ENCODE assay signal across 8 mouse cellular contexts in genomic region chr13:55600657-55601056, GRCm38 (mm10). TPM values are rescaled to one million over a fixed set of nuclear protein-coding genes. Genes with fewer than 3 reads are reported as not detected.
A peak's percentile ranks its signal among the peaks of the same experiment; 100 is the strongest.
DNase-seq lines count a peak whose midpoint lies in the region; ATAC-seq lines count a peak whose summit lies in the region.

No protein-coding gene starts in this region.

- 13% methylated on average over 9 of the region's 9 CpGs for WGBS in kidney, embryonic 16.5 days
- WGBS in hindbrain, embryonic 13.5 days, result 24% methylated on average over 9 of the region's 9 CpGs
- WGBS in stomach, embryonic 16.5 days, result 14% methylated on average over 9 of the region's 9 CpGs

- peak overlapping the region; percentile 80 for H3K4me2 ChIP-seq in kidney, embryonic 16.5 days (replicated peaks; ENCODE audit: low read depth, low read length)
- peak overlapping the region; percentile 78 for H3K4me2 ChIP-seq in hindbrain, embryonic 13.5 days
- peak overlapping the region; percentile 81 for H3K4me2 ChIP-seq in stomach, embryonic 16.5 days (ENCODE audit: low read depth, low read length)

- peak overlapping the region; percentile 82 for H3K4me3 ChIP-seq in kidney, embryonic 16.5 days (ENCODE audit: low read length)
- peak overlapping the region; percentile 93 for H3K4me3 ChIP-seq in hindbrain, embryonic 13.5 days
- H3K4me3 ChIP-seq in stomach, embryonic 16.5 days (replicated peaks; ENCODE audit: low read length), result peak overlapping the region; percentile 81

- no peaks in the 10 kb centered on the region for H3K27me3 ChIP-seq in kidney, embryonic 16.5 days (ENCODE audit: insufficient read depth, low read length)
- H3K27me3 ChIP-seq in hindbrain, embryonic 13.5 days, result no peaks in the 10 kb centered on the region
- H3K27me3 ChIP-seq in stomach, embryonic 16.5 days (ENCODE audit: control insufficient read depth, insufficient read depth, low read length), result no peaks in the 10 kb centered on the region

- peaks cover 8% of the 10 kb centered on the region for H3K4me1 ChIP-seq in kidney, embryonic 16.5 days (ENCODE audit: insufficient read depth, low read length)
- peaks cover 29% of the 10 kb centered on the region for H3K4me1 ChIP-seq in hindbrain, embryonic 13.5 days (replicated peaks)
- H3K4me1 ChIP-seq in stomach, embryonic 16.5 days (ENCODE audit: control insufficient read depth, insufficient read depth, low read length), result peaks cover 5% of the 10 kb centered on the region

- no peak for ATAC-seq in kidney, embryonic 16.5 days (ENCODE audit: low FRiP score, low TSS enrichment)
- ATAC-seq in hindbrain, embryonic 13.5 days (ENCODE audit: low FRiP score), result no peak
- ATAC-seq in stomach, embryonic 16.5 days (ENCODE audit: insufficient read depth, low FRiP score), result no peak; the same call in 1 of the 2 replicates

- H3K27ac ChIP-seq in kidney, embryonic 16.5 days (ENCODE audit: low read length), result no peak overlapping the region
- H3K27ac ChIP-seq in hindbrain, embryonic 13.5 days, result peak overlapping the region; percentile 87
- H3K27ac ChIP-seq in stomach, embryonic 16.5 days (ENCODE audit: low read length), result no peak overlapping the region

- H3K9ac ChIP-seq in kidney, embryonic 16.5 days (replicated peaks; ENCODE audit: low read length), result peak overlapping the region; percentile 82
- H3K9ac ChIP-seq in hindbrain, embryonic 13.5 days, result peak overlapping the region; percentile 93
- peak overlapping the region; percentile 81 for H3K9ac ChIP-seq in stomach, embryonic 16.5 days (ENCODE audit: low read length)

- H3K9me3 ChIP-seq in kidney, embryonic 16.5 days (ENCODE audit: low read length), result no peaks in the 10 kb centered on the region
- no peaks in the 10 kb centered on the region for H3K9me3 ChIP-seq in hindbrain, embryonic 13.5 days
- H3K9me3 ChIP-seq in stomach, embryonic 16.5 days (replicated peaks; ENCODE audit: control insufficient read depth, low read length), result no peaks in the 10 kb centered on the region

- no peak for DNase-seq in kidney, adult 18-20 months
- peak; percentile 56 for DNase-seq in c-Kit-positive CD71-negative TER-119-negative erythroid progenitor cells, embryonic 14.5 days (ENCODE audit: low read depth)
- peak; percentile 38 for DNase-seq in lung, postnatal 10 days
- DNase-seq in cerebellum, postnatal 4 days (ENCODE audit: low spot score in 2 of 2), result no peak
- no peak for DNase-seq in frontal cortex, postnatal 25 days (ENCODE audit: low spot score in 2 of 2)

- H3K36me3 ChIP-seq in kidney, embryonic 16.5 days (ENCODE audit: insufficient read depth, low read length), result peaks cover 34% of the 10 kb centered on the region
- H3K36me3 ChIP-seq in hindbrain, embryonic 13.5 days, result peaks cover 48% of the 10 kb centered on the region
- H3K36me3 ChIP-seq in stomach, embryonic 16.5 days (ENCODE audit: control insufficient read depth, insufficient read depth, low read length), result peaks cover 8% of the 10 kb centered on the region; the same call in 1 of the 2 replicates

RNA-seq across cellular contexts. Expression of gene B4galt7, which starts 1.0 kb away (rescaled TPM):
- polyA plus RNA-seq in kidney, embryonic 16.5 days (2015; fragmentation: Nextera tagmentation; extraction: Ambion mirVana), result 20.0 and 26.3 TPM in 2 replicates
- 44.8 and 49.8 TPM in 2 replicates for polyA plus RNA-seq in hindbrain, embryonic 13.5 days (2015; fragmentation: Nextera tagmentation; extraction: Ambion mirVana)
- polyA plus RNA-seq in stomach, embryonic 16.5 days (2015; fragmentation: Nextera tagmentation; extraction: Ambion mirVana), result 20.5 and 24.5 TPM in 2 replicates

RNA-seq across cellular contexts. Expression of gene Caml, which starts 22.1 kb away (rescaled TPM):
- 54.5 and 60.7 TPM in 2 replicates for polyA plus RNA-seq in kidney, embryonic 16.5 days (2015; fragmentation: Nextera tagmentation; extraction: Ambion mirVana)
- polyA plus RNA-seq in hindbrain, embryonic 13.5 days (2015; fragmentation: Nextera tagmentation; extraction: Ambion mirVana), result 101 and 105 TPM in 2 replicates
- polyA plus RNA-seq in stomach, embryonic 16.5 days (2015; fragmentation: Nextera tagmentation; extraction: Ambion mirVana), result 44.3 and 52.8 TPM in 2 replicates

RNA-seq across cellular contexts. Expression of gene Tmed9, which starts 27.1 kb away (rescaled TPM):
- polyA plus RNA-seq in kidney, embryonic 16.5 days (2015; fragmentation: Nextera tagmentation; extraction: Ambion mirVana), result 175 and 177 TPM in 2 replicates
- 112 and 114 TPM in 2 replicates for polyA plus RNA-seq in hindbrain, embryonic 13.5 days (2015; fragmentation: Nextera tagmentation; extraction: Ambion mirVana)
- 162 and 167 TPM in 2 replicates for polyA plus RNA-seq in stomach, embryonic 16.5 days (2015; fragmentation: Nextera tagmentation; extraction: Ambion mirVana)

RNA-seq across cellular contexts. Expression of gene Fam193b, which starts 29.7 kb away (rescaled TPM):
- 40.2 and 41.2 TPM in 2 replicates for polyA plus RNA-seq in kidney, embryonic 16.5 days (2015; fragmentation: Nextera tagmentation; extraction: Ambion mirVana)
- 57.0 and 57.1 TPM in 2 replicates for polyA plus RNA-seq in hindbrain, embryonic 13.5 days (2015; fragmentation: Nextera tagmentation; extraction: Ambion mirVana)
- polyA plus RNA-seq in stomach, embryonic 16.5 days (2015; fragmentation: Nextera tagmentation; extraction: Ambion mirVana), result 26.1 and 30.1 TPM in 2 replicates

RNA-seq across cellular contexts. Expression of gene Ddx46, which starts 34.2 kb away (rescaled TPM):
- polyA plus RNA-seq in kidney, embryonic 16.5 days (2015; fragmentation: Nextera tagmentation; extraction: Ambion mirVana), result 37.5 and 39.7 TPM in 2 replicates
- 29.6 and 30.6 TPM in 2 replicates for polyA plus RNA-seq in hindbrain, embryonic 13.5 days (2015; fragmentation: Nextera tagmentation; extraction: Ambion mirVana)
- 31.2 and 32.5 TPM in 2 replicates for polyA plus RNA-seq in stomach, embryonic 16.5 days (2015; fragmentation: Nextera tagmentation; extraction: Ambion mirVana)

Comparison
In these comparisons a context has a peak if more than half of its experiments do, and no peak if none do; other contexts are left out.
1. DNase-seq: peak in c-Kit-positive CD71-negative TER-119-negative erythroid progenitor cells, embryonic 14.5 days (single experiment) and lung, postnatal 10 days (single experiment); none in kidney, adult 18-20 months (single experiment), cerebellum, postnatal 4 days (0 of 2) and frontal cortex, postnatal 25 days (0 of 2).
2. Peak in every context shown above with its lines, with median percentiles within 50 percentile points of each other: H3K4me2 ChIP-seq, H3K4me3 ChIP-seq and H3K9ac ChIP-seq.